Mouse (Mus musculus) adrenal gland, postnatal 25 days (tissue): ENCODE measurements around the gene Adam8. TPM values are rescaled to one million over a fixed set of nuclear protein-coding genes. Genes with fewer than 3 reads are reported as not detected.

Source experiments
- DNase-seq: peaks from one replicate; pipeline ENCODE4 v3.0.0; 2021; ENCODE audit warnings: mixed read lengths
- microRNA-seq, 2 experiments: library from miRNA; unstranded; fragments of <30 nt; microRNA quantifications; one replicate each; pipeline ENCODE4 v1.2.0; 2021
- total RNA-seq: library from RNA; stranded (reverse); gene quantifications from 2 replicates; pipeline ENCODE4 v1.2.3, GENCODE M21; 2021

Gene Adam8
- total RNA-seq, 1 experiment from 2014 or later: 2.1 TPM

DNA sequence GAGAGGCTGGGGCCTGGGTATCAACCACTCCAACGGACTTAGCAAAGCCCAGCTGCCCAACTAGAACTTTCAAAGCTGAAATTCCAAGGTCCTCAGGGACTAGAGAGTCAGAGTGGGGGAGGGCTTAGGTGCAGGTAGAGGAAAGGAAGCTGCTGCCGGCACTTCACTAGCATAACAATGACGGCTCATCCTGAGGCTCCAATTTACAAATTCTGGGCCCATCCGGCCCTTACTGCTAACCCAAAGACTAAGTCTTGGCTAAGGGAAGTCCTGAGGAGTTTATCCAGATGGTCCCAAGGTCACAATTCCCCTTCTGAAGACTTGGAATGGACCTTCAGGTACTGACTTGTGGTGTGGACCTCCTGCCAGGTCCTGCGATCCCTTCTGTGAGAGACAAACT lies 46.8 kb downstream of the Adam8 start:
- no peak for DNase-seq

DNA sequence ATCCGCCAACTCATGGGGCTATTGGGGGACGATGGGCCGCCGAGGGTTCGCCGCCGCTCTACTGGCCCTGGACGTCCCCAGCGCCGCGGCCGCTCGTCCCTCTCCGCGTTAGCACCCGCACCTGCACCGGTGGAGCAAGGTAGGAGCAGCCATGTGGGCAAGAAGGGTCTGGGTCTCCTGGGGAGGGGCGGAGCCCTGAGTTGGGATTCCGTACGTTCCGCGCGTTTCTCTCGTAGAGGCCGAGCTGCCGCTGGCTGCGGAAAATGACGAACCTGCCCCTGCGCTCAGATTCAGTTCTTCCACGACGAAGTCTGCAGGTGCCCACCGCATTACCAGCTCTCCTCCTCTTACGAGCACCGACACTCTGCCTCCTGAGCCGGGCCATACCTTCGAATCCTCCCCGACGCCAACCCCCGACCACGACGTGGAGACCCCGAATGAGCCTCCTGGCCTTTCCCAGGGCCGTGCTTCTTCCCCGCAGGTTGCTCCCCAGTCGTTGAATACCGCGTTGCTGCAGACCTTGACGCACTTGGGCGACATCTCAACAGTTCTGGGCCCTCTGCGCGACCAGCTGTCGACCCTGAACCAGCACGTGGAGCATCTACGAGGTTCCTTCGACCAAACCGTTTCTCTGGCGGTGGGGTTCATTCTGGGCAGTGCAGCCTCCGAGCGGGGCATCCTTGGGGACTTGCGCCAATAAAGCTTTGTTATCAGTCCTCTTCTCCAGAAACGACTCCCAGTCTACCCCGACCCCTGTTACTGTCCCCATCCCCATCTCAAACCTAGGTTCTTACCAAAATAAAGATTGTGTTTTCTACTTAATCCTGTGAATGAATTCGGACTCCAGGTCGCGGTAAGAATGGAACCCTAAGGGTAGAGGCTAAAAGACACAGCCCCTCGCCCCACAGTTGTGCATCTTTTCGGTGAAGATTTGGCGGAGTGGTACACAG lies 47.8 kb downstream of the Adam8 start:
- no peak for DNase-seq

DNA sequence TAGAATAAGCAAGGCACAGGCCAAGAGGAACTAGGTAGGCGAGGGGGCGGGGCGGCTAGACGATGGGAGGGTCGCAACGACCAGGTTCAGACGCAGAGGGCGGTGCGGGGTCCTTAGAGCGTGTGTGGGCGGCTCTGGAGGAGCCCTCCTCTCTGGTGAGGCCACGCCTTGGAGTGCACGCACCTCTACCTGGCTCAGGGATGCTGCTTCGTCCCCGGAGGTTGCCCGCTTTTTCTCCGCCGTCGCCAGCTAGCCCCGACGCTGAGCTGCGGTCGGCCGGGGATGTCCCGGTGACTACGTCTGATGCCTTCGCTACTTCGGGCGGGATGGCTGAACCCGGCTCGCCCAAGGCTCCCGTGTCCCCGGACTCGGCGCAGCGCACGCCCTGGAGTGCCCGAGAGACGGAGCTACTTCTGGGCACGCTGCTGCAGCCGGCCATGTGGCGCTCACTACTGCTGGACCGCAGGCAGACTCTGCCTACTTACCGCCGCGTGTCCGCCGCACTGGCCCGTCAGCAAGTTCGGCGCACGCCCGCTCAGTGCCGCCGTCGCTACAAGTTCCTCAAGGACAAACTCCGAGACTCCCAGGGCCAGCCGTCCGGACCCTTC lies 48.6 kb downstream of the Adam8 start, which contains the start of gene Utf1:
Gene Utf1, plus strand, starts transcription at position 116 of the 608 bp plus-strand sequence.
- DNase-seq: peak; percentile 52

DNA sequence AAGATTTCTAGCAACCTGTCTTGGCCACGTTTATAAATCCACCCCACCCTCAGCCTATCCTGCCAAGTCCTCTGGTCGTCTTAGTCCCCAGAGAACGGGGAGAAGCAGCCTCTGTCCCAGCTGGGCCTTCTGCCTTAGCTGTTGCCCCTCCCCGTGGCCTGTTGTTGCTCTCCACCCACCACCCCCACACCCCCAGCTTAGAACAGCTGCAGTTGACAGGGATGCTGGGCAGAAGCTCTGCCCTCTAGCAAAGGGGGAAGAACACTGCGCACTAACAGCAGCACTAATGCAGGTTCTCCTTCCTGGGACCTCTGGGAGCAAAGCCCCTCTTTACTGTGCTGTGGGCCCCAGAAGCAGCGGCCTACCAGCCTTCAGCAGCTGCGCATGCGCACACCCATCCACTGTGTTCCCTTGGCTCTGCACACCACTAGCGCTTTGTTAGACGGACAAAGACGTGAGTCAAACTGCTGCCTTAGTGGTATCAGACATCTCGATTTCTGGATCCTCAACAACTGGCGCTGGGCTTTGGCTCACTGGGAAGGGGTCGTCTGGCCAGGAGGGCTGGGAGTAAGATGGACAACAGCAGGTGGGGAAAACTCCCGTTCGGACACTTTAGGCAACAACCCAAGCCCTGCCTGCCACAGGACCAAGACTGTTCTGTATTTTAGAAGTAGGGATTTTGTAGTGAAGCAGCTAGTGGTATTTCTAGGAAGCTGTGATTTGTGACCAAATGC lies 51.7 kb downstream of the Adam8 start:
- no peak for DNase-seq

DNA sequence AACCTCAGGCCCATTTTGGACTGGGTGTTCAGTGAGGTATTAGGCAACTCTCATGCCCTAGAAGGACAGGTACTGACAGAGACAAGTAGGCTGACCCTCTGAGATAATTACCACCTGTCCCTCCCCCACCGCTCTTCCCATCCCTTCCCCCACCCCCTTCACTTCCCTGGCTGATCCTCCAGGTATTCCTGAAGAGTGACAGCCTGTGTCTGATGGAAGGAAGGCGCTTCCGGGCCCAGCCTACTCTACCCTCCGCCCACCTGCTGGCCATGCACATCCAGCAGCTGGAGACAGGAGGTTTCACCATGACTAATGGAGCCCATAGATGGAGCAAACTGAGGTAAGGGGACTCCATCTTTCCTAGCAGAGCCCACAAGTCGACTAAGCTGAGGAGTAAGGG lies 54.6 kb downstream of the Adam8 start:
- no peak for DNase-seq

DNA sequence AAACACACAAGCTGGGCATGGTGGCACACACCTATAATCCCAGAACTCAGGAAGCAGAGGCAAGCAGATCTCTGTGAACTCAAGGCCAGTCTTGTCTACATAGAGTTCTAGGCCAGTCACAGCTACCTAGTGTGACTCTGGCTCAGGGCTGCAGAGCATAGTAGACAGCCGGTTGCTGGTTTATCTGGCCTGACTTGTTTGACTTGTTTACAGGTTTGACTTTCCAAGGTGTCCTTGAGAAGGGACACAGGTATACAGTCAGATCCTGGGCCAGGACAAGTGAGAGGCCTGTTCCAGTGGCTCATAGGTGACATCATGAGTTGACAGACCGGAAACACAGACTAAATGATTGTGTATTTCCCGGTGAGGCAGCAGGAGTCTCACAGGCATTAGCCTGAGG lies 55.2 kb downstream of the Adam8 start:
- DNase-seq: no peak

DNA sequence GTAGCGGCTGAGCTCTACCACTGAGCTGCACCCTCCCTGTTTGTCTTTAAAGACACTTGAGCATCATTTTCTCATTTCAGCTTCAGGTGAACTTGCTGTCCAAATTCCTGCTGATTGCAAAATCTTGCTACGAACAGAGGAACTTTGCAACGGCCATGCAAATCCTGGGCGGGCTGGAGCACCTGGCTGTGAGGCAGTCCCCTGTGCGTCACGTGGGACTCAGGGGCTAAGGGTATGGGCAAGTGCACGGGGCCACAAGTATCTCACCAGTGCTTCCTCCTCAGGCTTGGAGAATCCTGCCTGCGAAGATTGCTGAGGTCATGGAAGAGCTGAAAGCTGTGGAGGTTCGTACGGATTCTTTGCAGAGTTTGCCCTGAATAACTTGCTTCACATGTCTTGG lies 55.7 kb downstream of the Adam8 start:
- no peak for DNase-seq

DNA sequence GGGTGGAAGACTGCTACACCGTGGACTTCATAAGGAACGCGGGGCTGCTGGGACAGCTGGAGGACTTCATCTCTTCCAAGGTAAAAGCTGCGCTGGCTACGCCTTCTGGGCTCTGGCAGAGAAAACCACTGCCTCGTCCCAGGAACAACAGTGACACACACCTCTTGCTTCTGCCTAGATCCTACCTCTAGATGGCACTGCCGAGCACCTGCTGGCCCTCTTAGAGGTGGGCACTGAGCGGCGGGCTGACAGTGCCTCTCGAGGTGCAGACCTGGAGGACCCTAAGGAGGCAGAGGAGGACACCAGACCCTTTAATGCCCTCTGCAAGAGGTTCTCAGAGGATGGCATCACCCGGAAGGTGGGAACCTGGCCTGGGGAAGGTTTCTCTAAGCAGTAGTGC lies 61.6 kb downstream of the Adam8 start:
- peak; percentile 55 for DNase-seq

Small RNAs within 50 kb of the gene (microRNA-seq; reads per million reads assigned to microRNA genes)
- gene Mir202: 18.2 to 25.2 reads per million in 2 experiments
- 0 to 0.71 reads per million in 2 experiments for gene Mir7062
- gene mmu-mir-7686: 0 reads per million in 2 experiments

Other genes starting within 250 kb of the Adam8 start
- 2.3 and 3.6 TPM in 2 replicates for gene Adgra1, start 158.4 kb downstream of the Adam8 start, total RNA-seq
- 0.57 and 1.1 TPM in 2 replicates for gene Kndc1, start 97.9 kb downstream of the Adam8 start, total RNA-seq
- gene Utf1, start 48.8 kb downstream of the Adam8 start, total RNA-seq: not detected in 2 replicates
- 0.61 TPM in 1 of 2 replicates, not detected in the other for gene 6430531B16Rik, start 13.8 kb downstream of the Adam8 start, total RNA-seq
- gene Zfp511, start 43.8 kb upstream of the Adam8 start, total RNA-seq: 24.5 and 26.2 TPM in 2 replicates
- 21.1 and 31.8 TPM in 2 replicates for gene Tubgcp2, start 44.1 kb upstream of the Adam8 start, total RNA-seq
- gene Msx3, start 56.5 kb upstream of the Adam8 start, total RNA-seq: not detected in 2 replicates
- 5.8 and 6.1 TPM in 2 replicates for gene Caly, start 90.0 kb upstream of the Adam8 start, total RNA-seq
- not detected in 2 replicates for gene Prap1, start 100.8 kb upstream of the Adam8 start, total RNA-seq
- 68.5 and 85.2 TPM in 2 replicates for gene Fuom, start 109.9 kb upstream of the Adam8 start, total RNA-seq
- 30.3 and 33.5 TPM in 2 replicates for gene Paox, start 123.2 kb upstream of the Adam8 start, total RNA-seq
- 435 and 524 TPM in 2 replicates for gene Echs1, start 123.9 kb upstream of the Adam8 start, total RNA-seq
- 35.9 and 39.5 TPM in 2 replicates for gene Mtg1, start 145.0 kb upstream of the Adam8 start, total RNA-seq
- 0.76 and 0.79 TPM in 2 replicates for gene Sprn, start 162.3 kb upstream of the Adam8 start, total RNA-seq
- not detected in 2 replicates for gene Olfr522, start 172.2 kb upstream of the Adam8 start, total RNA-seq
- not detected in 2 replicates for gene Olfr523, start 180.7 kb upstream of the Adam8 start, total RNA-seq
- not detected in 2 replicates for gene Olfr524, start 213.4 kb upstream of the Adam8 start, total RNA-seq
- not detected in 2 replicates for gene Cd163l1, start 225.7 kb upstream of the Adam8 start, total RNA-seq